Mouse (Mus musculus) embryonic facial prominence, embryonic 11.5 days (tissue): ENCODE measurements around the gene Dpf2. TPM values are rescaled to one million over a fixed set of nuclear protein-coding genes. Genes with fewer than 3 reads are reported as not detected.

Source experiments
- ATAC-seq: fragments of 200-750 bp; cut with Nextera tagmentation; replicated peaks from 2 replicates; pipeline ENCODE4 v1.8.0; 2017; ENCODE audit warnings: low read depth; ENCODE audit not compliant: insufficient number of reproducible peaks, low FRiP score, low TSS enrichment
- DNase-seq: peaks from one replicate; pipeline ENCODE4 v3.0.0-alpha.2; 2015; ENCODE audit warnings: low spot score
- H3K27ac ChIP-seq: fragments of 300-500 bp; sonication (generic); replicated peaks from 2 replicates; pipeline ENCODE4 v1.5.1; 2014; ENCODE audit warnings: mild to moderate bottlenecking, low read depth, low read length, control low read depth
- H3K27me3 ChIP-seq: fragments of 300-500 bp; sonication (generic); 2 replicates; pipeline ENCODE4 v1.6.1; 2014; ENCODE audit warnings: mild to moderate bottlenecking, low read length, moderate library complexity, mixed read lengths; ENCODE audit not compliant: control insufficient read depth, insufficient read depth
- H3K36me3 ChIP-seq: fragments of 300-500 bp; sonication (generic); replicated peaks from 2 replicates; pipeline ENCODE4 v1.6.1; 2014; ENCODE audit warnings: low read depth, mild to moderate bottlenecking, low read length, moderate library complexity, mixed read lengths; ENCODE audit not compliant: control insufficient read depth, insufficient read depth
- H3K4me1 ChIP-seq: fragments of 300-500 bp; sonication (generic); 2 replicates; pipeline ENCODE4 v1.6.1; 2014; ENCODE audit warnings: low read length, mixed read lengths; ENCODE audit not compliant: control insufficient read depth, insufficient read depth
- H3K4me2 ChIP-seq: fragments of 300-500 bp; sonication (generic); 2 replicates; pipeline ENCODE4 v1.6.1; 2014; ENCODE audit warnings: low read depth, mild to moderate bottlenecking, control low read depth, low read length, moderate library complexity
- H3K4me3 ChIP-seq: fragments of 300-500 bp; sonication (generic); 2 replicates; pipeline ENCODE4 v1.5.1; 2014; ENCODE audit warnings: low read depth, low read length, control low read depth
- H3K9ac ChIP-seq: fragments of 300-500 bp; sonication (generic); replicated peaks from 2 replicates; pipeline ENCODE4 v1.6.1; 2014; ENCODE audit warnings: mild to moderate bottlenecking, control low read depth, low read length
- H3K9me3 ChIP-seq: fragments of 300-500 bp; sonication (generic); replicated peaks from 2 replicates; pipeline ENCODE4 v1.6.1; 2016; ENCODE audit warnings: mild to moderate bottlenecking, low read length, inconsistent platforms, mixed read lengths; ENCODE audit not compliant: control insufficient read depth
- WGBS: fragments of 180-500 bp; shearing (Covaris S2); extraction: QIAGEN DNeasy Blood & Tissue Kit; methylation state at CpG from one replicate; pipeline ENCODE4 v1.1.7; 2014; 5-methylcytosine and 5-hydroxymethylcytosine counted together
- polyA plus RNA-seq: library from polyadenylated mRNA; unstranded; fragments of >200 nt; fragmentation: Nextera tagmentation; extraction: Ambion mirVana; gene quantifications from 2 replicates; pipeline ENCODE4 v1.2.1, GENCODE M21; 2014

Dpf2 gene
- polyA plus RNA-seq, 1 experiment from 2014 or later: 202 TPM

DNA sequence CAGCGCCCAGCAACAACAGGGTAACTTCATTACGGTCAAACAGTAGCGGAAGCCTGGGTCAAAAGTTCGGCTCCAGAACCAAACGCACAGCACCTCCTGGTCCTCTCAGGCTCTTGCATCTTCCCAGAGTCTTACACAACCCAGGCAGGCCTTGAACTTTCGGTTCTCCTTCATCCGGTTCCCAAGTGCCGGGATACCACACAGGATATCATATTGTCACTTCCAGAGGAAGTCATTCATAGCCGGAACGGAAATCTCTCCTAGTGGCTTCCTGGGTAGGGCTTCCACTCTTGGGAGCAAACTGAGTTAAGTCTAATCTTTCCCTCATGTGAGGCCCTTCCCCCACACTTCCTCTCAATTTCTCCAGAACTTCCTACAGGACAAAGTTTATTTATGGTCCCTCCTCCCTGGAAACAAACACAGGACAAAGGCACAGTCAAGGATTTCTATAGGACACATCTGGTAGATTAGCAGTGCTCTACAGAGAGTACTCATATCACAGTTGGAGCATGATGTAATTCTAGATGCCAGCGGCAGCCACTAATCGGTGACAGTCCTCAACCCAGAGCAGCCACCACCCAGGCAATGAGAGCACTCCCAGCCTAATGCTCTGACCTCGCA, 39.4 kb upstream of the Dpf2 start:
- WGBS: 58% methylated on average over 13 of the region's 13 CpGs
- H3K27ac ChIP-seq: peak overlapping the region; percentile 49; the same call in 1 of the 2 replicates
- no peak for ATAC-seq

DNA sequence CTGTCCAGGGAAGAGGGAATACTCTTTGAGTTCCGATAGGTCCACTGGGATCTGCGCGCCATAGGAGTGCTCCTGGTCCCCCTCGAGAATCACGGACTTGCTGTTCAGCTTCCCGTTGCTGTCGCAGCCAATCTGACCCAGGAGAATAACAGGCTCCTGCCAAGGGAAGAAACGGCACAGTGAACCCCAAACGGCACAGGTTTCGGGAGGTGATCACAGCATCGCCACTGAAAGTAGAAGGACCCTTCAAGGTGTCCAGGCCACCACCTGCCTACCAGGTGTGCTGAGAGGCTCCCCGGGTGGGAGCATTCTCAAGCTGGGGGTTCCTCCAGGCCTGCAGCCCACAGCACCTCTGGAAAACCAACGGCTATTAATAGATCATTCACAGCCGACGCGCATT, 38.8 kb upstream of the Dpf2 start:
- no peak overlapping the region for H3K4me2 ChIP-seq
- WGBS: 90% methylated on average over 16 of the region's 16 CpGs
- DNase-seq: no peak
- ATAC-seq: no peak
- H3K4me1 ChIP-seq: no peaks in the 10 kb centered on the region
- no peak overlapping the region for H3K4me3 ChIP-seq
- H3K27me3 ChIP-seq: no peaks in the 10 kb centered on the region
- H3K9ac ChIP-seq: no peak overlapping the region
- H3K36me3 ChIP-seq: no peaks in the 10 kb centered on the region; the same call in 1 of the 2 replicates
- no peak overlapping the region for H3K27ac ChIP-seq
- no peaks in the 10 kb centered on the region for H3K9me3 ChIP-seq

More for the DNA sequence above, 39.4 kb upstream of the Dpf2 start:
- Histone ChIP-seq H3K4me2 (no peak overlapping the region), H3K4me1 (no peaks in the 10 kb centered on the region), H3K27me3 (no peaks in the 10 kb centered on the region), H3K4me3 (no peak overlapping the region), H3K9ac (no peak overlapping the region), H3K9me3 (no peaks in the 10 kb centered on the region), H3K36me3 (no peaks in the 10 kb centered on the region; the same call in 1 of the 2 replicates)
- DNase-seq: peak; percentile 72

DNA sequence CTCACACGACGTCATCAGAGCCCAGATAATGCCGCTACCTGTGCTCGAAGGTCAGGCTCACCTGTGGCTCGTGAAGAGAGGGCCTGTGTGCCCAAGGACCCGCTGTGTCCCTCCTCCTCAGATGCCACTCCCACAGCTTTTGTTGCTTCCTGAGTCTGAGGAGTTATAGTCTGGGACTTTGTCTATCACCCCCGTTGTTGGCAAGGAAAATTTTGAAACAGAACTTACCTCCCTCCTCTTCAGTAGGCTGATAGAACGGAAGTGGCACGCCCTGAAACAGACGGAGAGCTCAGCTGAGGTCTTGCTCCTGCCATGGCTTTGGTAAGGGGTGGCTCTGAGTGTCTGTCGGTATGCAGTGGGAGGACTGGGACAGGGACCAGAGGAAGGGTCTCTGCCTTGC, 37.4 kb upstream of the Dpf2 start:
- no peak overlapping the region for H3K4me2 ChIP-seq
- 95% methylated on average over 11 of the region's 11 CpGs for WGBS
- no peaks in the 10 kb centered on the region for H3K4me1 ChIP-seq
- no peak overlapping the region for H3K27ac ChIP-seq
- H3K27me3 ChIP-seq: no peaks in the 10 kb centered on the region
- DNase-seq: no peak
- no peak overlapping the region for H3K9ac ChIP-seq
- H3K4me3 ChIP-seq: no peak overlapping the region
- H3K36me3 ChIP-seq: no peaks in the 10 kb centered on the region; the same call in 1 of the 2 replicates
- no peaks in the 10 kb centered on the region for H3K9me3 ChIP-seq
- ATAC-seq: no peak

DNA sequence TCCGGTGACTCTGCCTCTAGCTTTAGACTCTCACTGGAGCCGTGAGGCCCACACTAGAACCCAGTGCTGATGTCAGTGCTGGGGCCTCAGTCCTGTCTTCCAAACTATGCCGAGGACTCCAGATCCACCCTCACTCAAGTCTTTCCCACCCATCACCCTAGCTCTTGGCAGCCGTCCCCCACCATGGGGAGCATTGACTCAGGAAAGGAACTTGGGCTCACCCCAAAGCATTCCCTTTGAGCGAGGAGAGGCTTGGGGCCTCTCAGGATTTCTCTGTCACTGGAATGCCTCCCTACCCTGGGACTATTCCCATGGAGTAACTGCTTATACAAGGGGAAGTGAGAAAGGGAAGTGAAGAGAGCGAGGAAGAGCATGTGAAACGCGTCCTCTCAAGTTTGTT, 33.1 kb upstream of the Dpf2 start:
- DNase-seq (no peak), ATAC-seq (no peak)
- Histone ChIP-seq H3K27ac (no peak overlapping the region), H3K36me3 (no peaks in the 10 kb centered on the region; the same call in 1 of the 2 replicates), H3K4me1 (no peaks in the 10 kb centered on the region), H3K4me2 (no peak overlapping the region), H3K4me3 (no peak overlapping the region), H3K27me3 (no peaks in the 10 kb centered on the region), H3K9me3 (no peaks in the 10 kb centered on the region), H3K9ac (no peak overlapping the region)
- WGBS: 87% methylated on average over 8 of the region's 8 CpGs

DNA sequence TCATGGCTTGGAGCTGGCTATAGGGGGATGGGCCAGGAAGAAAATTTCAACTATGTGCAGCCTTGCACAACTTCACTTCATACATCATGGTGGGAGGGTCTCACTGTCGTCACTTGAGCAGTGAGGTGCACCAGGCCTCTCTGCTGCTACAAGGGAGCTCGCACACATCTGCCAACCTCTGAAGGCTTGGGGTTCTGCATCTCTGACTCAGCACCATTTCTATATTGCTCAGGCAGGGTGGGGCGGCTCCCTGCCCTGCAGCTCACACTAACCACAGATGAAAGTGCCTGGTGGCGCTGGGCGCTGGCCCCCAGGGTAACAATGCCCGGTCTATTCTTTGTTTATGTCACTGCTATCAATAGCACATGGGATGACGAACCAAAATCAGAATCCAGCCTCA, 32.2 kb upstream of the Dpf2 start:
- Histone ChIP-seq H3K4me1 (no peaks in the 10 kb centered on the region), H3K9ac (no peak overlapping the region), H3K4me3 (no peak overlapping the region), H3K4me2 (no peak overlapping the region), H3K9me3 (no peaks in the 10 kb centered on the region), H3K27ac (no peak overlapping the region), H3K27me3 (no peaks in the 10 kb centered on the region), H3K36me3 (no peaks in the 10 kb centered on the region; the same call in none of the 2 replicates)
- ATAC-seq: no peak
- no peak for DNase-seq
- 85% methylated on average over 7 of the region's 7 CpGs for WGBS

DNA sequence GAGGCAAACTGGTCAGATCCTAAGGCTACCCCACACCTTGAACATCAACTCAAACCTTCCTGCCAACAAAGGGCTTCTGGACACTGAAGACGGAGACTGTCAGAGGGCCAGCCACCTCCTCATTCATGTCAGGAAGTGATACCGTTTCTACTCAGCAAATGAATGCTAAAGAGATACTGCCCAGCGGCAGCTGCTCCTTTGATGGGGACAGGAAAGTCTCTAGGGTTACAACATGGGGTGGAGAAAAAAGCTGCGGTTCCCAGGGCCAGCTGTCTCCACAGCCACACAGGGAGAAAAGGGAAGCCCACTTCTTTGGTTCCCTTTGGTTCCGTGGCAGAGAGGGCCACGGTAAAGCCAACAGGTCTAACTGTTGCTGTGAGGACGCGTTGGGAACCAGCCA, 31.3 kb upstream of the Dpf2 start:
- DNase-seq (no peak), ATAC-seq (no peak)
- Histone ChIP-seq H3K4me1 (no peaks in the 10 kb centered on the region), H3K4me3 (no peak overlapping the region), H3K36me3 (no peaks in the 10 kb centered on the region; the same call in none of the 2 replicates), H3K27ac (no peak overlapping the region), H3K9me3 (no peaks in the 10 kb centered on the region), H3K4me2 (no peak overlapping the region), H3K27me3 (no peaks in the 10 kb centered on the region), H3K9ac (no peak overlapping the region)
- 77% methylated on average over 8 of the region's 8 CpGs for WGBS

DNA sequence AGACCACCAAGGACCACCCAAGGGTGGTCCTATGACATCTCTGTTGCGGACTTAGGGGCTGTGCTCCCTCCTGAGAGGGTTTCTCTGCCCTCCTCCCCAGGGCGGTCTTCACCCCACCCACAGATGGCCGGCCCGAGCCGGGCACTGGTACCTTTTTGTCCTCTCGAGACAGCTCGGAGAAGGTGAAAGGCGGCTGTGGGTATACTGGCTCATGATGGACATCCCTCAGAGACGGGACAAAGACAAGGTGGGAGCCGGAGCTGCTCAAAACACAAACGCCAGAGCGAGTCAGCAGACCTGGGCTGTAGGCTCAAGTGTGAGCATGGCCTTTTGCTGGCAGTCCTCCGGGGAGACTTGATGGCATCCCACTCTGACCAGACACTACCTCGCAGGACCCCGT, 30.6 kb upstream of the Dpf2 start:
- no peak overlapping the region for H3K4me3 ChIP-seq
- no peaks in the 10 kb centered on the region for H3K4me1 ChIP-seq
- no peaks in the 10 kb centered on the region for H3K9me3 ChIP-seq
- H3K27me3 ChIP-seq: no peaks in the 10 kb centered on the region
- DNase-seq: no peak
- no peak for ATAC-seq
- no peak overlapping the region for H3K27ac ChIP-seq
- no peak overlapping the region for H3K9ac ChIP-seq
- H3K4me2 ChIP-seq: no peak overlapping the region
- H3K36me3 ChIP-seq: no peaks in the 10 kb centered on the region; the same call in none of the 2 replicates
- WGBS: 94% methylated on average over 15 of the region's 15 CpGs

DNA sequence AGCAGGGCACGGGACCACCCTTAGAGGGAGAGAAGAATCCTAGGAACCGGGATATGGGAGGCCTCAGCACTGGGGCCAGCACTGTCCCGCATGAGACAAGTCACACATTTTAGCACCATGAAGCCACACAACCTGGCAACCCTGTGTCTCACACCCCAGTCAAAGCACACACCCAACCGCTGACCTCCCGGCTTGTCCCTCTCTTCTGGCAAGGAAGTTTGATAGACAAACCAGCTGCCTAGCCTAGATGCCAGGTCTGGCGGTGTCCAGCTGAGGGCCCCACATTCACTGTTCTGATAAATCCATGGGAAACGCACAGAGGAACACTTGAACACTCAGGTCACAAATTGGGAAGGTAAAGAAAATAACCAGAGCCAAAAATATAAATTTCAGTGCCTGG, 29.8 kb upstream of the Dpf2 start:
- 93% methylated on average over 7 of the region's 7 CpGs for WGBS
- H3K4me3 ChIP-seq: no peak overlapping the region
- no peak for ATAC-seq
- no peak overlapping the region for H3K27ac ChIP-seq
- no peak overlapping the region for H3K9ac ChIP-seq
- H3K9me3 ChIP-seq: no peaks in the 10 kb centered on the region
- no peaks in the 10 kb centered on the region for H3K4me1 ChIP-seq
- no peaks in the 10 kb centered on the region for H3K27me3 ChIP-seq
- H3K36me3 ChIP-seq: no peaks in the 10 kb centered on the region; the same call in none of the 2 replicates
- no peak overlapping the region for H3K4me2 ChIP-seq
- no peak for DNase-seq
